Mouse (Mus musculus): ENCODE data around the gene Zfp598. TPM values are rescaled to one million over a fixed set of nuclear protein-coding genes. Genes with fewer than 3 reads are reported as not detected.

Gene Zfp598
- polyA plus RNA-seq, 1 experiment from 2014 or later, result 24.8 TPM

- 88% methylated on average over 2 of the region's 2 CpGs for WGBS
- H3K4me3 ChIP-seq (ENCODE audit: low read depth, low read length), result no peak overlapping the region
- no peak overlapping the region for H3K9ac ChIP-seq (ENCODE audit: low read depth, low read length)
- H3K4me1 ChIP-seq (replicated peaks; ENCODE audit: control insufficient read depth, insufficient read depth, low read length), result no peaks in the 10 kb centered on the region; the same call in 1 of the 2 replicates
- no peaks in the 10 kb centered on the region for H3K27me3 ChIP-seq (ENCODE audit: control insufficient read depth, insufficient read depth, low read length)
- no peak overlapping the region for H3K4me2 ChIP-seq (replicated peaks; ENCODE audit: low read depth, low read length)
- H3K27ac ChIP-seq (ENCODE audit: low read depth, low read length), result no peak overlapping the region
- ATAC-seq (ENCODE audit: low FRiP score), result no peak
- peaks cover 12% of the 10 kb centered on the region; the same call in 1 of the 2 replicates for H3K36me3 ChIP-seq (ENCODE audit: control insufficient read depth, insufficient read depth, low read length)
- no peak for DNase-seq (ENCODE audit: low spot score)
- H3K9me3 ChIP-seq (ENCODE audit: control insufficient read depth, low read length), result no peaks in the 10 kb centered on the region
Observed at GRCm38 (mm10) chr17:24699473-24699872, 30.0 kb downstream of the Zfp598 start.

- DNase-seq (ENCODE audit: low spot score) (no peak), ATAC-seq (ENCODE audit: low FRiP score) (no peak)
- 0 out of 2 replicates have a peak overlapping the region, but pooled peaks have one; percentile 5 for H3K9ac ChIP-seq (ENCODE audit: low read depth, low read length)
- H3K27ac ChIP-seq (ENCODE audit: low read depth, low read length), result no peak overlapping the region
- H3K4me2 ChIP-seq (replicated peaks; ENCODE audit: low read depth, low read length), result no peak overlapping the region
- no peaks in the 10 kb centered on the region for H3K9me3 ChIP-seq (ENCODE audit: control insufficient read depth, low read length)
- no peaks in the 10 kb centered on the region for H3K27me3 ChIP-seq (ENCODE audit: control insufficient read depth, insufficient read depth, low read length)
- 90% methylated on average over 9 of the region's 9 CpGs for WGBS
- H3K36me3 ChIP-seq (ENCODE audit: control insufficient read depth, insufficient read depth, low read length), result peaks cover 21% of the 10 kb centered on the region; the same call in 1 of the 2 replicates
- no peak overlapping the region for H3K4me3 ChIP-seq (ENCODE audit: low read depth, low read length)
- no peaks in the 10 kb centered on the region for H3K4me1 ChIP-seq (replicated peaks; ENCODE audit: control insufficient read depth, insufficient read depth, low read length)
Observed at GRCm38 (mm10) chr17:24701251-24701650, 31.8 kb downstream of the Zfp598 start.

GRCm38 (mm10) chr17:24705821-24706220 is 36.3 kb downstream of the Zfp598 start:
- no peak overlapping the region for H3K27ac ChIP-seq (ENCODE audit: low read depth, low read length)
- no peak overlapping the region for H3K4me2 ChIP-seq (replicated peaks; ENCODE audit: low read depth, low read length)
- H3K4me3 ChIP-seq (ENCODE audit: low read depth, low read length), result no peak overlapping the region
- WGBS, result 95% methylated on average over 3 of the region's 3 CpGs
- no peaks in the 10 kb centered on the region for H3K9me3 ChIP-seq (ENCODE audit: control insufficient read depth, low read length)
- no peak overlapping the region for H3K9ac ChIP-seq (ENCODE audit: low read depth, low read length)
- H3K36me3 ChIP-seq (ENCODE audit: control insufficient read depth, insufficient read depth, low read length), result peaks cover 21% of the 10 kb centered on the region; the same call in 1 of the 2 replicates
- ATAC-seq (ENCODE audit: low FRiP score), result no peak
- H3K4me1 ChIP-seq (replicated peaks; ENCODE audit: control insufficient read depth, insufficient read depth, low read length), result no peaks in the 10 kb centered on the region; the same call in 1 of the 2 replicates
- no peaks in the 10 kb centered on the region for H3K27me3 ChIP-seq (ENCODE audit: control insufficient read depth, insufficient read depth, low read length)
- no peak for DNase-seq (ENCODE audit: low spot score)

GRCm38 (mm10) chr17:24706982-24707800 is 37.7 kb downstream of the Zfp598 start, which contains the start of gene Tbl3:
Gene Tbl3 (minus strand): TSS chr17:24707660.
- Histone ChIP-seq H3K36me3 (ENCODE audit: control insufficient read depth, insufficient read depth, low read length) (peaks cover 13% of the 10 kb centered on the region; the same call in 1 of the 2 replicates), H3K27me3 (ENCODE audit: control insufficient read depth, insufficient read depth, low read length) (no peaks in the 10 kb centered on the region), H3K4me1 (replicated peaks; ENCODE audit: control insufficient read depth, insufficient read depth, low read length) (no peaks in the 10 kb centered on the region; the same call in 1 of the 2 replicates), H3K9me3 (ENCODE audit: control insufficient read depth, low read length) (no peaks in the 10 kb centered on the region), H3K4me3 (ENCODE audit: low read depth, low read length) (peak within 1 kb of the TSS; percentile 42), H3K4me2 (replicated peaks; ENCODE audit: low read depth, low read length) (peak within 1 kb of the TSS; percentile 55), H3K27ac (ENCODE audit: low read depth, low read length) (0 out of 2 replicates have a peak within 1 kb of the TSS, but pooled peaks have one; percentile 27), H3K9ac (ENCODE audit: low read depth, low read length) (peak within 1 kb of the TSS; percentile 51)
- DNase-seq (ENCODE audit: low spot score) (peak; percentile 98), ATAC-seq (ENCODE audit: low FRiP score) (peak; percentile 86)
- 5% methylated on average over 32 of the region's 32 CpGs for WGBS

GRCm38 (mm10) chr17:24707801-24708425 is 38.4 kb downstream of the Zfp598 start:
- WGBS, result 6% methylated on average over 24 of the region's 24 CpGs
- no peaks in the 10 kb centered on the region; the same call in 1 of the 2 replicates for H3K4me1 ChIP-seq (replicated peaks; ENCODE audit: control insufficient read depth, insufficient read depth, low read length)
- peak overlapping the region; percentile 51 for H3K9ac ChIP-seq (ENCODE audit: low read depth, low read length)
- DNase-seq (ENCODE audit: low spot score), result no peak
- H3K27ac ChIP-seq (ENCODE audit: low read depth, low read length), result 0 out of 2 replicates have a peak overlapping the region, but pooled peaks have one; percentile 27
- no peaks in the 10 kb centered on the region for H3K9me3 ChIP-seq (ENCODE audit: control insufficient read depth, low read length)
- peaks cover 13% of the 10 kb centered on the region; the same call in 1 of the 2 replicates for H3K36me3 ChIP-seq (ENCODE audit: control insufficient read depth, insufficient read depth, low read length)
- peak overlapping the region; percentile 55 for H3K4me2 ChIP-seq (replicated peaks; ENCODE audit: low read depth, low read length)
- no peaks in the 10 kb centered on the region for H3K27me3 ChIP-seq (ENCODE audit: control insufficient read depth, insufficient read depth, low read length)
- H3K4me3 ChIP-seq (ENCODE audit: low read depth, low read length), result peak overlapping the region; percentile 42
- peak; percentile 63 for ATAC-seq (ENCODE audit: low FRiP score)

GRCm38 (mm10) chr17:24708646-24709045 is 39.2 kb downstream of the Zfp598 start:
- Histone ChIP-seq H3K9ac (ENCODE audit: low read depth, low read length) (no peak overlapping the region), H3K36me3 (ENCODE audit: control insufficient read depth, insufficient read depth, low read length) (peaks cover 13% of the 10 kb centered on the region; the same call in 1 of the 2 replicates), H3K9me3 (ENCODE audit: control insufficient read depth, low read length) (no peaks in the 10 kb centered on the region), H3K4me2 (replicated peaks; ENCODE audit: low read depth, low read length) (no peak overlapping the region), H3K27me3 (ENCODE audit: control insufficient read depth, insufficient read depth, low read length) (no peaks in the 10 kb centered on the region), H3K4me3 (ENCODE audit: low read depth, low read length) (no peak overlapping the region), H3K27ac (ENCODE audit: low read depth, low read length) (no peak overlapping the region), H3K4me1 (replicated peaks; ENCODE audit: control insufficient read depth, insufficient read depth, low read length) (no peaks in the 10 kb centered on the region; the same call in 1 of the 2 replicates)
- DNase-seq (ENCODE audit: low spot score) (no peak), ATAC-seq (ENCODE audit: low FRiP score) (no peak)
- WGBS, result 35% methylated on average over 2 of the region's 2 CpGs

GRCm38 (mm10) chr17:24715556-24715955 is 46.1 kb downstream of the Zfp598 start:
- WGBS, result 78% methylated on average over 6 of the region's 6 CpGs
- 0 out of 2 replicates have a peak, but pooled peaks cover 2% of the 10 kb centered on the region for H3K36me3 ChIP-seq (ENCODE audit: control insufficient read depth, insufficient read depth, low read length)

GRCm38 (mm10) chr17:24716166-24716682 is 46.7 kb downstream of the Zfp598 start:
- Histone ChIP-seq H3K4me1 (replicated peaks; ENCODE audit: control insufficient read depth, insufficient read depth, low read length) (peaks cover under 1% of the 10 kb centered on the region; the same call in 1 of the 2 replicates), H3K4me3 (ENCODE audit: low read depth, low read length) (no peak overlapping the region), H3K27ac (ENCODE audit: low read depth, low read length) (no peak overlapping the region), H3K4me2 (replicated peaks; ENCODE audit: low read depth, low read length) (no peak overlapping the region), H3K9me3 (ENCODE audit: control insufficient read depth, low read length) (no peaks in the 10 kb centered on the region), H3K36me3 (ENCODE audit: control insufficient read depth, insufficient read depth, low read length) (0 out of 2 replicates have a peak, but pooled peaks cover 2% of the 10 kb centered on the region), H3K9ac (ENCODE audit: low read depth, low read length) (no peak overlapping the region), H3K27me3 (ENCODE audit: control insufficient read depth, insufficient read depth, low read length) (no peaks in the 10 kb centered on the region)
- DNase-seq (ENCODE audit: low spot score), result no peak
- no peak for ATAC-seq (ENCODE audit: low FRiP score)
- 94% methylated on average over 15 of the region's 15 CpGs for WGBS

More at GRCm38 (mm10) chr17:24715556-24715955, 46.1 kb downstream of the Zfp598 start:
- H3K27me3 ChIP-seq (ENCODE audit: control insufficient read depth, insufficient read depth, low read length), result no peaks in the 10 kb centered on the region
- H3K4me3 ChIP-seq (ENCODE audit: low read depth, low read length), result no peak overlapping the region
- no peak overlapping the region for H3K27ac ChIP-seq (ENCODE audit: low read depth, low read length)
- H3K4me1 ChIP-seq (replicated peaks; ENCODE audit: control insufficient read depth, insufficient read depth, low read length), result no peaks in the 10 kb centered on the region
- H3K9ac ChIP-seq (ENCODE audit: low read depth, low read length), result no peak overlapping the region
- H3K9me3 ChIP-seq (ENCODE audit: control insufficient read depth, low read length), result no peaks in the 10 kb centered on the region
- ATAC-seq (ENCODE audit: low FRiP score), result no peak
- DNase-seq (ENCODE audit: low spot score), result no peak
- no peak overlapping the region for H3K4me2 ChIP-seq (replicated peaks; ENCODE audit: low read depth, low read length)

Measured in hindbrain, embryonic 11.5 days (tissue).